Mouse (Mus musculus): ENCODE data around the gene Zfp628.

GRCm38 (mm10) chr7:4886680-4887079 lies 28.3 kb upstream of the Zfp628 start:
- TF ChIP-seq CTCF (IDR thresholded peaks at IDR 0.05; ENCODE audit: control insufficient read depth, insufficient read depth, insufficient read length): no peak
- no peak for TF ChIP-seq MYOD1 (IDR thresholded peaks at IDR 0.05; ENCODE audit: control insufficient read depth, insufficient read length, low read depth)
- no peak for TF ChIP-seq MAX (IDR thresholded peaks at IDR 0.05)

All from C2C12 (cell line).